Mouse (Mus musculus) mature B cell (primary cell): Measurements from ENCODE around the gene Fosb.

Experiments used
- in situ Hi-C: fragments of 300-500 bp; cut with MboI; formaldehyde crosslinking; loops from 2 replicates; pipeline ENCODE4 v1.14.3; 2019

Gene Fosb

DNA sequence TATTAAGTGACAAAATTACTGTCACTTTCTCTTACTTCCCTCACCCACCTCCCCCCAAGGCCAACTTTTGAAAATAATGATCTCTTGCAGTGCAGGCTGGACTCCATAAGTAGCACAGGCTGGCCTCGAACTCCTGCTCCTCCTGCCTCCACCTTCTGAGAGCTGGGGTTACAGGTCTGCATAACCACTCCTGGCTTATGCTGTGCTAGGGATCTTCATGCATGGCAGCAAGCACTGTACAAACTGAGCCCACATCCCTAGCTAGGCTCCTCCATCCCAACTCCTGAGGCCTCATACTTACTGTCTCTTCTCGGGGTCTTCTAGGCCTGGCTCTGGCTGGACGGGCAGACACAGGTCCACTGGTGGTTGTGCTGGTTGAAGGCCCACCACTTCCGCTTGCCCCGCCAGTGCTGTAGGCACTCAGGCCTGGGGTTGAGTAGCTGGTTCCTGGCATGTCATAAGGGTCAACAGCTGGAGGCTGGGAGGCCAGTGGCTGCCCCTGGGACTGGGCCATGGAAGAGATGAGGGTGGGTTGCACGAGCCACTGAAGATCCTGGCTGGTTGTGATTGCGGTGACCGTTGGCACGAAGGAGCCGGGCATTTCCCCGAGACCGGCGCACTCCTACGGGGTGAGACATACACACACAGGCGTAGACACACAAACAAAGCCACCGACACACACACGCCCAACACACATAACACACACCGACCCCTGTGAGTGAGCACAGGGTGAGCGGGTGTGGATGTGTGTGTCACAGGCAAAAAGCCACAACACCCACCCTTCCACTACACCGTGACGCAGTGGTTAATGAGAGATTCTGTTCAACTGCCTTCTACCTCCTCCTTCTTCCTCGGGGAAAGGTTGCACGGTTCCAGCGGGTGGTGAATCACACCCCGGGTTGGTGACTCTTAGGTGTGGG lies 2.8 kb downstream of the Fosb start:
- in situ Hi-C loops, result loop anchor here (5.0 kb wide), 1 partner anchor 35 kb away; the partner anchor contains the start of gene Ercc1

GRCm38 (mm10) chr7:19305796-19306765 lies 3.8 kb downstream of the Fosb start:
- in situ Hi-C loops, result loop anchor here (5.0 kb wide), 1 partner anchor 36 kb away; the partner anchor contains the start of gene Ercc1

- in situ Hi-C loops, result loop anchor here (5.0 kb wide), 1 partner anchor 37 kb away; the partner anchor contains the start of gene Ercc1
These were observed 4.5 kb downstream of the Fosb start for GRCm38 (mm10) chr7:19305413-19305735.

DNA sequence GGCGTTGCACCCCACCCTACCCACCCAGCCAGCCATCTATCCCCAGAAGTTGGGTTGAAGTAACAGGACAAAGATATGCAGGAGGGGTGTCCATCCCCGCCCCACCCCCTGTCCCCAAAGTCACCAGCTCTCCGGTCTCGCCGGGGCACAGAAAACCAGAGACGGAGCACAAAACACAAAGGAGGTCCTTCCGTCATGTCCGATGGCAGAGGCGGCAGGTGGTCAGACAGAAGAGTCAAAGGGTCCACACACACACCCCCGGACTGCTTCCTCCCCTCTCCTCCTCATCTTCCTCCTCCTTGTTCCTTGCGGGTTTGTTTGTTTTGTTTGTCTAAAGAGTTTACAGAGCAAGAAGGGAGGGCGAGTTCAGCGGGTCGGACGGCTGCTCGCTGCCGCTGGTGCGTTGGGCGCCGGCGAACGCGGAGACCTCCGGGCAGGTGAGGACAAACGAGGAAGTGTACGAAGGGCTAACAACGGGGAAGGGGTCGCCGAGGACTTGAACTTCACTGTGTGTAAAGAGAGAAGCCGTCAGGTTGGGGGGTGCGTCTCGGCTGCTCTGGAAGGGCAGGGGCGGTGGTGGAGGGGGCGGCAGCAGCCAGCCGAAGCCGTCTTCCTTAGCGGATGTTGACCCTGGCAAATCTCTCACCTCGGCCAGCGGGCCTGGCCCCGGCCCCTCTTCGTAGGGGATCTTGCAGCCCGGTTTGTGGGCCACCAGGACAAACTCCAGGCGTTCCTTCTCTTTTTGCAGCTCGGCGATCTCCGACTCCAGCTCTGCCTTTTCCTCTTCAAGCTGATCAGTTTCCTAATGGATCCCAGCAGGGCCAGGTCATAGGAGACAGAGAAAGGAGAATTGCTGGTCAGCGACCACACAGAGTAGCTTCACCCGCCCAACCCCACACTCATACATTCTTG lies 5.1 kb downstream of the Fosb start:
- in situ Hi-C loops, result loop anchor here (5.0 kb wide), 1 partner anchor 38 kb away; the partner anchor contains the start of gene Ercc1

DNA sequence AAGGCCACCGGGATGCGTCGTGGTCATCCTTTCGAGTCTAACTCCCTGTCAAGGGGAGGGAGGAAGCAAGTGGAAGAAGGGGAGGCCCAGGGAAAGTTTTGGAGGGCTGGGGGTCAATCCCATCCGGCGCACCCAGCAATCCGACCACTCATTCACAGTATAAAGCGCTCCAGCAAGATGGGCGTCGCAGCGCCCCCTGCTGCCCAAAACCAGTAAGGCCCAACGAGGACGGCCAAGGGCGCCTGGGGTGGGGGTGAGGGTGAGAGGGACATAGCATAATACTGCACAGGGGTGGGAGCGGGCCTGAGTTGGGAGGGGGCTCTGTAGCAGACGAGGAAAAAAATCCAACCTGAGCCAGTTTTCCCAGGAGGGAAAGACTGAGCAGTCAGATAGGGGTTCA lies 6.1 kb downstream of the Fosb start:
- in situ Hi-C loops, result no loop called here

GRCm38 (mm10) chr7:19303046-19303305 lies 6.9 kb downstream of the Fosb start:
- in situ Hi-C loops, result no loop called here

- in situ Hi-C loops, result no loop called here
These were observed 7.4 kb downstream of the Fosb start for GRCm38 (mm10) chr7:19302264-19303045.

DNA sequence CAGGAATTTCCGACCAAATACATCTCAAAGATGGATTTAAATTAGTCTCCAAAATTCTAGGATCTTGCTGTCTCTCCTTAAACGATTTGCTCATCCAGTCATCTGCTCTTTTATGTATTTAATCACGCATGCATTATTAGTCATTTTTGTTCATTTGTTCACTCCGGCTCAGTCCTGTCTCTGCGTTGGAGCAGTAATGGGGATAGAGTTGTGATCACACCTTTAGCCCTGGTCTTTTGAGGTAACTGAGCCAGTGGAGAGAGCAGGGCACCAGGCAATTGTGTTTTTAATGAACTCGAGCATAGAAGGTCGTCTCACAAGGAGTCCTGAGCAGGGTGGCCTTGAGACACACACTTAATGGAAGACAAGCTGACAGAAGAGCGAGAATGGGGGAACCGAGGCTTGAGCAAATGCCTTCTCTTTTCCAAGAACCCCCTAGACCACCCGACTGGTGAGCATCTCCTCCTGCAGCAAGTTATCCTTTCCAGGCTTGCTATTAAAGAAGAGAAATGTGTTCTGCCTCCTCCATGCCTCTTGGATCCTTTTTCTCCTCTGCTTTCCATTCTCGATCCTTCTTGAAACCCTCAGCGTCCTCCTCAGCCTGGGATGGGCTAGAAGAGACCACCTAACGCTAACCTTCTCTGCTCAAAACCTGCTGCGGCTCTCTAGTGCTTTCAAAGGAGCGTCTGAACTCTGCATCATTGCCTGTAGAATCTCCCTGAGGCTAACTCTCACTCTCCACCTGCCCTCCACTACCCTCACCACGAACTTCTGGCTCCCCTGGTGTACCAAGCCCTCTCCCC lies 8.2 kb downstream of the Fosb start:
- in situ Hi-C loops, result no loop called here

DNA sequence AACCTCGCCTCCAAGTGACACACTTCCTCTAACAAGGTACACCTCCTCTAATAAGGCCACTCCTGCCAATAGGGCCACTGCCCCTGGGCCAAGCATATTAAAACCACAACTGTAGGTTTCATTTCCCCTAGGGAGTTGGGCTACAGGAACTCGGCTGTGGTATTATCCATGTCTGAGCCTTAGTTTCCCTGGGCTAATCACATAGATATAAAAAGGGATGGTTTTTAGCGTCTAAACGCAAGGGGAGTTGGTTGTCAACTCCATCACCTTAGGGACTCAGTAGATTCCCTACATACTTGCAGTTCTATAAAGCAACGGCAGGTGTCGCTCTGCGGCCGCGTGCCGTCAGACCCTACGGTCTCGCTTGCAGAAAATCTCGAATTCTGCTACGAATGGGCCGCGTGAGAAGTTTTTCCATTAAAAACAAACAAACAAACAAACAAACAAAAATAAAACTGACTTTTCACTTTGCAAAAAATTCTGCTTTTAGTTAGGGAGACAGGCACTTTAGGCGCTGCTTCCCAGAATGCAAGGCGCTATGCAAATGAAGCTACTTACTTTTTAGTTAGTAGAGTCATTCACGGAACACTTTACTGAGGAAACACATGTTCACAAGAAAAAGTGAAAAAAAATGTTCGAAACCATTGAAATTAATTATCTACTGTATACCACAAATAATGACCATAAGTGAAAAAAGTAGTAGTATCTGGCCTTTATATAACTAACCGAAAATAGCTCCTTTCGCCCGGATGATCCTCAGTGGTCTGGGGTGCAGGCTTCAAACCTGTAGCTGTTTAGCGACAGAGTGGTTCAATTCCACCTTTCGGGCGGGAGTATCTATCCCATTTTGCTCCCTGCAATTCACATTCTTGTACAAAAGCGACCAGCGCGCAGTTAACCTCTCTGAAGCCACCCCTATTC lies 9.1 kb downstream of the Fosb start:
- in situ Hi-C loops, result no loop called here

DNA sequence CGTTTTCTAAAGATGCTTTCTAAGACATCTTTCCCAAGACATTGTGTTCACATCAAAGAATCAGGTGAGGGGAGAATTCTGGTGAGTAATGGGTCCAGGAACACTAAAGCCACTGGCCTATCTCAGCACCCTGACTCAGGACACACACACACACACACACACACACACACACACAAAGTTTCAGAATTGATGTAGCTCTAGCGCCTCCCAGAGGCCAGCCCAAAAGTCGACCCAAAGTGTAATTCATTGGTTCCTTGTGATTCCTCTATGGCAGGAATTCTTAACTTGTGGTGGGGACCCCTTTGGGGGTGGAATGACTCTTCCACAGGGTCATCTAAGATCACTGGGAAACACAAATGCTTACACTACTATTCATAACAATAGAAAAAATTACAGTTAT lies 10.7 kb downstream of the Fosb start:
- in situ Hi-C loops, result no loop called here

- in situ Hi-C loops, result no loop called here
These were observed 12.1 kb downstream of the Fosb start for GRCm38 (mm10) chr7:19297794-19298193.

DNA sequence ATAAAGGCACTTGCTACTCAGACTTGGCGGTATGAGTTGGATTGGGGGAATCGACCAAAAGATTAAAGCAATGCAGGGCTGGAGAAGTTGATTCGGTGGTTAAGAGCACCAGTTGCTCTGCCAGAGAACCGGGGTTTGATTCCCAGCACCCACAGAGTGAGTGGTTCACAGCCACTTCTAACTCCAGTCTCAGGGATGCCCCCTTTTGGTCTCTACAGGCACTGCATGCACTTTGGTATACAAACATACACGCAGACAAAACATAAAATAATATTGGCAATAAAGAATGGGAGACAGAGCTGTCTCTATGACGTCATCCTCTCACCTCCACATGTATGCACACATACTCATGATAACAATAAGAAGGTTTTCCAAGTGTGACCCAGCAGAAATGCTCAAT lies 12.8 kb downstream of the Fosb start:
- in situ Hi-C loops, result no loop called here

- in situ Hi-C loops, result no loop called here
These were observed 14.2 kb downstream of the Fosb start for GRCm38 (mm10) chr7:19295503-19296185.

GRCm38 (mm10) chr7:19290969-19291596 lies 18.8 kb downstream of the Fosb start:
- in situ Hi-C loops, result no loop called here

GRCm38 (mm10) chr7:19284763-19285162 lies 25.1 kb downstream of the Fosb start:
- in situ Hi-C loops, result loop anchor here (5.0 kb wide), 1 partner anchor 52 kb away; no protein-coding TSS in a partner anchor

DNA sequence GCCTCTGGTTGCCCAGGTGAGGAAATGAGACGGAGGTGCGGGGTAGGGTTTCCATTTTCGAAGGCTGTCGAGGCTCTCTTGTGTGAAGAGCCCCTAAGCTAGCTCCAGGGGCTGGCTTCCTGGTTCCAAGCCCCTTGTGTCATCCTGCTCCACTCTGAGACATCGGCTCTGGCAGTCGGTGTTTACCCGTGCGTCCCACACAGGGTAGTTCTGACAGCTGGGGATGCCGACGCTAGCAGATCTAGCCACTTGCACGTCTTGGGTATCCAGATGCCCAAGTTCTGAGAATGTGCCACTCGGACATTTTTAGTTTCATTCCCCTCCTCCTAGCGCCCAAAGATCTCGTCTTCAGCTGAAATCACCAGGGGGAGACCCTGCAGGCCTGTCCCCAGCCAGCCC lies 26.4 kb downstream of the Fosb start:
- in situ Hi-C loops, result loop anchor here (5.0 kb wide), 1 partner anchor 51 kb away; no protein-coding TSS in a partner anchor

DNA sequence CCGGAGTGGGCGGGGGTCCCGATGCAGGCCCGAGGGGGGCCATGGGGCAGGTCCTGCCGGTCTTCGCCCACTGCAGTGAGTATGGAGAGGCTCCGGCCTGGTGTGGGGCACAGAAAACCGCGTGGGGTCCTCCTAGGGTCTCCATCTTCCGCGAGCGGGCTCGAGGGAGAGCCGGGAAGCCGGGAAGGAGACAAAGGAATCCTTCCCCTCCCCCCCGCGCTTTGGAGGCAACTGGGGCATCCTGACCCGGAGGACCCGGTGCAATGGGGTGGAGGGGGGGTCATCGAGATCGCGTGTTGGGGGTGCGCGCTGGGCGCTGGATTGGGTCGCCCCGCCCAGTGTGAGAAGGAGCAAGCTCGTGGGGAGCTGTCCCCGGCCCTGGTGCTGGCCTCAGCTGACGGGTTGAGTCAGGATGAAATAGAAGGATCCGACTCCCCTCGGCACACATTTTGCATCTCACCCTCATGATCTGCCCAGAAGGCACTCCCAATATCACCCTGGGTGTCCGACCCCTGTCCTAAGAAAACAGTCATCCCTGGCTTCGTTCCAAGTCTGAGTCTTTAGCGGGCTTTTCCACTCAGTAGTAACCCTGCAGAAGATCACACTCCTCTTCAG lies 27.0 kb downstream of the Fosb start:
- in situ Hi-C loops, result loop anchor here (5.0 kb wide), 1 partner anchor 51 kb away; no protein-coding TSS in a partner anchor
